Mouse (Mus musculus) forebrain, embryonic 13.5 days (tissue): ENCODE measurements around the gene Tbc1d2b. TPM values are rescaled to one million over a fixed set of nuclear protein-coding genes. Genes with fewer than 3 reads are reported as not detected.

Source experiments
- ATAC-seq: fragments of 200-750 bp; cut with Nextera tagmentation; 2 replicates; pipeline ENCODE4 v1.8.0; 2017
- H3K27ac ChIP-seq: fragments of 300-500 bp; sonication (generic); 2 replicates; pipeline ENCODE4 v1.5.1; 2015; ENCODE audit warnings: inconsistent platforms, mild to moderate bottlenecking, moderate library complexity
- H3K27me3 ChIP-seq: fragments of 300-500 bp; sonication (generic); 2 replicates; pipeline ENCODE4 v1.6.1; 2015; ENCODE audit warnings: mild to moderate bottlenecking, inconsistent platforms
- H3K36me3 ChIP-seq: fragments of 300-500 bp; sonication (generic); 2 replicates; pipeline ENCODE4 v1.6.1; 2015; ENCODE audit warnings: mild to moderate bottlenecking, inconsistent platforms; ENCODE audit not compliant: poor library complexity, severe bottlenecking
- H3K4me1 ChIP-seq: fragments of 300-500 bp; sonication (generic); 2 replicates; pipeline ENCODE4 v1.6.1; 2015; ENCODE audit warnings: inconsistent platforms
- H3K4me2 ChIP-seq: fragments of 300-500 bp; sonication (generic); 2 replicates; pipeline ENCODE4 v1.6.1; 2015; ENCODE audit warnings: inconsistent platforms, mild to moderate bottlenecking, moderate library complexity
- H3K4me3 ChIP-seq: fragments of 300-500 bp; sonication (generic); 2 replicates; pipeline ENCODE4 v1.5.1; 2015; ENCODE audit warnings: mild to moderate bottlenecking, inconsistent platforms
- H3K9ac ChIP-seq: fragments of 300-500 bp; sonication (generic); 2 replicates; pipeline ENCODE4 v1.6.1; 2015; ENCODE audit warnings: mild to moderate bottlenecking, inconsistent platforms
- H3K9me3 ChIP-seq: fragments of 300-500 bp; sonication (generic); replicated peaks from 2 replicates; pipeline ENCODE4 v1.6.1; 2016; ENCODE audit warnings: inconsistent platforms
- WGBS: fragments of 180-500 bp; shearing (Covaris S2); methylation state at CpG from one replicate; pipeline ENCODE4 v1.1.7; 2015; 5-methylcytosine and 5-hydroxymethylcytosine counted together
- polyA plus RNA-seq: library from polyadenylated mRNA; unstranded; fragments of >200 nt; fragmentation: Nextera tagmentation; extraction: Ambion mirVana; gene quantifications from 2 replicates; pipeline ENCODE4 v1.2.1, GENCODE M21; 2015

Gene Tbc1d2b
- polyA plus RNA-seq, 1 experiment from 2014 or later = 4.1 TPM

- Histone ChIP-seq H3K9ac (no peak overlapping the region), H3K27ac (no peak overlapping the region), H3K27me3 (no peaks in the 10 kb centered on the region), H3K9me3 (no peaks in the 10 kb centered on the region), H3K4me1 (no peaks in the 10 kb centered on the region), H3K36me3 (no peaks in the 10 kb centered on the region), H3K4me2 (no peak overlapping the region), H3K4me3 (no peak overlapping the region)
- ATAC-seq = no peak
- 90% methylated on average over 10 of the region's 10 CpGs for WGBS
Measured at GRCm38 (mm10) chr9:90235258-90235882, 35.2 kb downstream of the Tbc1d2b start.

- ATAC-seq = no peak
- H3K36me3 ChIP-seq = no peaks in the 10 kb centered on the region
- no peak overlapping the region for H3K27ac ChIP-seq
- no peak overlapping the region for H3K4me2 ChIP-seq
- no peak overlapping the region for H3K4me3 ChIP-seq
- H3K9me3 ChIP-seq = no peaks in the 10 kb centered on the region
- no peak overlapping the region for H3K9ac ChIP-seq
- H3K4me1 ChIP-seq = no peaks in the 10 kb centered on the region
- no peaks in the 10 kb centered on the region for H3K27me3 ChIP-seq
- WGBS = 95% methylated on average over 5 of the region's 5 CpGs
Measured at GRCm38 (mm10) chr9:90234786-90235185, 35.8 kb downstream of the Tbc1d2b start.

GRCm38 (mm10) chr9:90233906-90234419 is 36.6 kb downstream of the Tbc1d2b start:
- Histone ChIP-seq H3K4me1 (no peaks in the 10 kb centered on the region), H3K4me2 (no peak overlapping the region), H3K9ac (no peak overlapping the region), H3K27me3 (no peaks in the 10 kb centered on the region), H3K9me3 (no peaks in the 10 kb centered on the region), H3K4me3 (no peak overlapping the region), H3K36me3 (no peaks in the 10 kb centered on the region), H3K27ac (no peak overlapping the region)
- ATAC-seq = no peak
- 92% methylated on average over 5 of the region's 5 CpGs for WGBS

- Histone ChIP-seq H3K36me3 (no peaks in the 10 kb centered on the region), H3K27ac (no peak overlapping the region), H3K9me3 (no peaks in the 10 kb centered on the region), H3K4me3 (no peak overlapping the region), H3K4me2 (no peak overlapping the region), H3K4me1 (no peaks in the 10 kb centered on the region), H3K27me3 (no peaks in the 10 kb centered on the region), H3K9ac (no peak overlapping the region)
- 94% methylated on average over 8 of the region's 8 CpGs for WGBS
- ATAC-seq = no peak
Measured at GRCm38 (mm10) chr9:90232781-90233690, 37.6 kb downstream of the Tbc1d2b start.

- H3K27ac ChIP-seq = no peak overlapping the region
- H3K36me3 ChIP-seq = peaks cover 23% of the 10 kb centered on the region
- 77% methylated on average over 12 of the region's 12 CpGs for WGBS
- H3K4me2 ChIP-seq = no peak overlapping the region
- no peak overlapping the region for H3K9ac ChIP-seq
- no peak overlapping the region for H3K4me3 ChIP-seq
- H3K4me1 ChIP-seq = no peaks in the 10 kb centered on the region
- ATAC-seq = no peak
- H3K27me3 ChIP-seq = no peaks in the 10 kb centered on the region
- no peaks in the 10 kb centered on the region for H3K9me3 ChIP-seq
Measured at GRCm38 (mm10) chr9:90227171-90227570, 43.4 kb downstream of the Tbc1d2b start.

GRCm38 (mm10) chr9:90226742-90227096 is 43.9 kb downstream of the Tbc1d2b start:
- Histone ChIP-seq H3K36me3 (peaks cover 28% of the 10 kb centered on the region), H3K27me3 (no peaks in the 10 kb centered on the region), H3K9me3 (no peaks in the 10 kb centered on the region), H3K27ac (no peak overlapping the region), H3K4me3 (no peak overlapping the region), H3K4me2 (no peak overlapping the region), H3K4me1 (no peaks in the 10 kb centered on the region), H3K9ac (no peak overlapping the region)
- 94% methylated on average over 2 of the region's 2 CpGs for WGBS
- no peak for ATAC-seq

GRCm38 (mm10) chr9:90226081-90226741 is 44.4 kb downstream of the Tbc1d2b start:
- no peaks in the 10 kb centered on the region for H3K27me3 ChIP-seq
- H3K36me3 ChIP-seq = peaks cover 28% of the 10 kb centered on the region
- ATAC-seq = no peak
- no peaks in the 10 kb centered on the region for H3K9me3 ChIP-seq
- no peaks in the 10 kb centered on the region for H3K4me1 ChIP-seq
- 91% methylated on average over 21 of the region's 21 CpGs for WGBS
- no peak overlapping the region for H3K4me2 ChIP-seq
- no peak overlapping the region for H3K9ac ChIP-seq
- no peak overlapping the region for H3K4me3 ChIP-seq
- H3K27ac ChIP-seq = no peak overlapping the region

- peaks cover 40% of the 10 kb centered on the region for H3K36me3 ChIP-seq
Measured at GRCm38 (mm10) chr9:90222275-90222674, 48.3 kb downstream of the Tbc1d2b start.

GRCm38 (mm10) chr9:90217501-90217900 is 53.1 kb downstream of the Tbc1d2b start:
- no peaks in the 10 kb centered on the region for H3K27me3 ChIP-seq
- 49% methylated on average over 4 of the region's 4 CpGs for WGBS
- H3K9ac ChIP-seq = no peak overlapping the region
- H3K4me1 ChIP-seq = no peaks in the 10 kb centered on the region
- no peak overlapping the region for H3K4me2 ChIP-seq
- no peak overlapping the region for H3K27ac ChIP-seq
- no peak overlapping the region for H3K4me3 ChIP-seq
- peaks cover 35% of the 10 kb centered on the region for H3K36me3 ChIP-seq
- no peaks in the 10 kb centered on the region for H3K9me3 ChIP-seq
- no peak for ATAC-seq

More at GRCm38 (mm10) chr9:90222275-90222674, 48.3 kb downstream of the Tbc1d2b start:
- Histone ChIP-seq H3K4me2 (no peak overlapping the region), H3K27ac (no peak overlapping the region), H3K27me3 (no peaks in the 10 kb centered on the region), H3K4me3 (no peak overlapping the region), H3K9me3 (no peaks in the 10 kb centered on the region), H3K4me1 (no peaks in the 10 kb centered on the region), H3K9ac (no peak overlapping the region)
- no peak for ATAC-seq
- 93% methylated on average over 3 of the region's 3 CpGs for WGBS

- H3K9me3 ChIP-seq = no peaks in the 10 kb centered on the region
- H3K4me2 ChIP-seq = no peak overlapping the region
- H3K4me3 ChIP-seq = no peak overlapping the region
- H3K27ac ChIP-seq = no peak overlapping the region
- no peak overlapping the region for H3K9ac ChIP-seq
- no peak for ATAC-seq
- no peaks in the 10 kb centered on the region for H3K4me1 ChIP-seq
- 87% methylated on average over 11 of the region's 11 CpGs for WGBS
- peaks cover 27% of the 10 kb centered on the region; the same call in 1 of the 2 replicates for H3K36me3 ChIP-seq
- no peaks in the 10 kb centered on the region for H3K27me3 ChIP-seq
Measured at GRCm38 (mm10) chr9:90216259-90217001, 54.2 kb downstream of the Tbc1d2b start.

- Histone ChIP-seq H3K9ac (no peak overlapping the region), H3K27me3 (no peaks in the 10 kb centered on the region)
Measured at GRCm38 (mm10) chr9:90213127-90213526, 57.5 kb downstream of the Tbc1d2b start.

More at GRCm38 (mm10) chr9:90213127-90213526, 57.5 kb downstream of the Tbc1d2b start:
- no peak overlapping the region for H3K4me3 ChIP-seq
- H3K4me1 ChIP-seq = no peaks in the 10 kb centered on the region
- no peak for ATAC-seq
- no peak overlapping the region for H3K4me2 ChIP-seq
- no peak overlapping the region for H3K27ac ChIP-seq
- H3K9me3 ChIP-seq = no peaks in the 10 kb centered on the region
- 69% methylated on average over 3 of the region's 3 CpGs for WGBS
- peaks cover 30% of the 10 kb centered on the region for H3K36me3 ChIP-seq
